Comparison of ENCODE assay signal across 8 mouse cellular contexts in the genomic region with DNA sequence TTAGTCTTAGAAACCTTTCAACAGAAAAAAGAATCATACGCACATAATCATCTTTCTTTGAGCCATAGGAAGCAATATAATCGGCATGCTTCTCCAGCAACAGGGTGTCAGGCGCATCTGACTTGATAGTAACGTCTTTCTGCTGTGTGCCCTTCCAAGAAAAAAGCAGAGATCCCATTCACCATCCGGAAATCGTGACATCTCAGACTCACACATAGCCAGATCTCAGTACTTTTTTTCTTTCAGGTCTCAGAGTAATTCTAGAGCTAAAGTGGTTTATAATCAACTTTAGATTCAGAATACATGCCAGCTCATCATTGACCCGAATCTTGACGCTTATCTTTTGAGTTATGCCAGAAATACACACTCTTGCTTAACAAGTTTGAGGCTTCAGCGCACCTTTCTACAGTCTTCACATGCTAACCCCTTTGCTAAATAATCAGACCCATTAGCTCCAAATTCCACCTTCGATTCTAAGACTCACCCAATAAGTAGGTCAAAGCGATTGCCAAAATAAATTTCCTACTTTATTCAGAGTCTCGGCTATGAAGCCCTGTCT. TPM values are rescaled to one million over a fixed set of nuclear protein-coding genes. Genes with fewer than 3 reads are reported as not detected.
A peak's percentile ranks its signal among the peaks of the same experiment; 100 is the strongest.
DNase-seq lines count a peak whose midpoint lies in the region; ATAC-seq and TF ChIP-seq lines count a peak whose summit lies in the region.

No protein-coding gene starts in this region.

- no peak for TF ChIP-seq CTCF in G1E (IDR thresholded peaks at IDR 0.05; ENCODE audit: low read depth, low read length)

- H3K79me2 ChIP-seq in macrophage (ENCODE audit: inconsistent target): peaks cover 53% of the 10 kb centered on the region

- peaks cover 45% of the 10 kb centered on the region for H3K4me1 ChIP-seq in heart, embryonic 15.5 days (replicated peaks)
- H3K4me1 ChIP-seq in G1E (ENCODE audit: insufficient read depth, low read depth, low read length): peaks cover 42% of the 10 kb centered on the region
- H3K4me1 ChIP-seq in forebrain, embryonic 15.5 days: peaks cover 35% of the 10 kb centered on the region

- intact Hi-C loops in heart, postnatal 10 days (cut with DNase I): loop anchor here (2.0 kb wide), 1 partner anchor 31 kb away; no protein-coding TSS in a partner anchor

- H3K27me3 ChIP-seq in heart, embryonic 15.5 days: no peaks in the 10 kb centered on the region
- no peaks in the 10 kb centered on the region for H3K27me3 ChIP-seq in G1E (ENCODE audit: insufficient read depth, low read length)
- H3K27me3 ChIP-seq in forebrain, embryonic 15.5 days: no peaks in the 10 kb centered on the region

- H3K9ac ChIP-seq in heart, embryonic 15.5 days: peak overlapping the region; percentile 96
- peak overlapping the region; percentile 95 for H3K9ac ChIP-seq in forebrain, embryonic 15.5 days (replicated peaks)

- H3K4me2 ChIP-seq in heart, embryonic 15.5 days: peak overlapping the region; percentile 69
- peak overlapping the region; percentile 55 for H3K4me2 ChIP-seq in forebrain, embryonic 15.5 days (replicated peaks)

- H3K27ac ChIP-seq in heart, embryonic 15.5 days: peak overlapping the region; percentile 92
- H3K27ac ChIP-seq in forebrain, embryonic 15.5 days (replicated peaks): peak overlapping the region; percentile 90
- H3K27ac ChIP-seq in macrophage: peak overlapping the region; percentile 72

- WGBS in heart, embryonic 15.5 days: 1% methylated on average over 12 of the region's 12 CpGs
- WGBS in forebrain, embryonic 15.5 days: 4% methylated on average over 12 of the region's 12 CpGs
- 10% methylated on average over 12 of the region's 12 CpGs for whole genome bisulfite sequencing in macrophage (ENCODE audit: missing documents)

- peaks cover 37% of the 10 kb centered on the region for H3K36me3 ChIP-seq in heart, embryonic 15.5 days
- H3K36me3 ChIP-seq in G1E (replicated peaks) (peaks cover 42% of the 10 kb centered on the region), macrophage (ENCODE audit: inconsistent target) (peaks cover 41% of the 10 kb centered on the region)
- H3K36me3 ChIP-seq in forebrain, embryonic 15.5 days: peaks cover 36% of the 10 kb centered on the region

- no peak for ATAC-seq in heart, embryonic 15.5 days (replicated peaks; ENCODE audit: insufficient number of reproducible peaks, insufficient read depth, low FRiP score, low read depth)
- ATAC-seq in G1E (ENCODE audit: extremely low read depth, insufficient number of reproducible peaks, low FRiP score, poor library complexity, severe bottlenecking): no peak
- no peak for ATAC-seq in forebrain, embryonic 15.5 days (replicated peaks)

- no peaks in the 10 kb centered on the region for H3K9me3 ChIP-seq in heart, embryonic 15.5 days (replicated peaks)
- H3K9me3 ChIP-seq in G1E (replicated peaks): no peaks in the 10 kb centered on the region
- H3K9me3 ChIP-seq in forebrain, embryonic 15.5 days: no peaks in the 10 kb centered on the region

- peak overlapping the region; percentile 89 for H3K4me3 ChIP-seq in heart, embryonic 15.5 days
- H3K4me3 ChIP-seq in G1E (ENCODE audit: low read depth, low read length) (peak overlapping the region; percentile 97), macrophage (ENCODE audit: inconsistent target) (peak overlapping the region; percentile 85)
- H3K4me3 ChIP-seq in forebrain, embryonic 15.5 days: peak overlapping the region; percentile 87

- no peak for DNase-seq in heart, postnatal 10 days
- no peak for DNase-seq in G1E (ENCODE audit: low spot score)
- no peak for DNase-seq in left cerebral cortex, adult 18-20 months (ENCODE audit: low spot score in 2 of 2)
- DNase-seq in frontal cortex, adult 2 months (ENCODE audit: extremely low spot score in 1 of 2, low spot score in 1 of 2): no peak
- DNase-seq in adrenal gland, postnatal 10 days: no peak

RNA-seq across cellular contexts. Expression of gene Rabggtb, which starts 0.8 kb away (rescaled TPM):
- 47.5 and 53.4 TPM in 2 replicates for polyA plus RNA-seq in heart, embryonic 15.5 days (2015; fragmentation: Nextera tagmentation; extraction: Ambion mirVana)
- total RNA-seq in heart, postnatal 10 days (2021): 100 to 1,000 TPM; 102 to 110 TPM
- total RNA-seq in G1E (2014; fragmentation: Nextera tagmentation) (147 and 179 TPM in 2 replicates), G1E (2017) (227 and 242 TPM in 2 replicates)
- polyA plus RNA-seq in G1E (2012) (26.7 and 30.3 TPM in 2 replicates), macrophage (2018) (43.2 to 56.8 TPM (median 47.0 TPM) in 3 replicates)
- 44.0 and 47.0 TPM in 2 replicates for polyA plus RNA-seq in forebrain, embryonic 15.5 days (2015; fragmentation: Nextera tagmentation; extraction: Ambion mirVana)
- 100 to 1,000 TPM in 4 of 26 experiments, 10 to 100 TPM in 22; 38.2 to 122 (median 72.1) TPM for total RNA-seq in macrophage (2018; cell fraction: chromatin; rRNA removed)
- 10 to 100 TPM; 22.0 to 47.2 (median 39.2) TPM for total RNA-seq in macrophage (2018; cell fraction: cytosol; rRNA removed)
- 100 to 1,000 TPM in 1 of 26 experiments, 10 to 100 TPM in 25; 35.0 to 137 (median 56.3) TPM for total RNA-seq in macrophage (2018; cell fraction: nucleus; rRNA removed)
- total RNA-seq in left cerebral cortex, adult 18-20 months (2021): 10 to 100 TPM; 69.3 to 71.3 TPM
- 66.9 and 73.9 TPM in 2 replicates for polyA plus RNA-seq in frontal cortex, adult 2 months (2012; rRNA removed)
- 10 to 100 TPM; 79.4 to 82.2 TPM for total RNA-seq in adrenal gland, postnatal 10 days (2021)

RNA-seq across cellular contexts. Expression of gene Msh4, which starts 6.0 kb away (rescaled TPM):
- polyA plus RNA-seq in heart, embryonic 15.5 days (2015; fragmentation: Nextera tagmentation; extraction: Ambion mirVana): 0.09 and 0.14 TPM in 2 replicates
- under 1 TPM; 0.20 to 0.22 TPM for total RNA-seq in heart, postnatal 10 days (2021)
- 0.19 and 0.45 TPM in 2 replicates for total RNA-seq in G1E (2014; fragmentation: Nextera tagmentation)
- total RNA-seq in G1E (2017): 0.46 and 0.49 TPM in 2 replicates
- polyA plus RNA-seq in G1E (2012): not detected in 2 replicates
- 0.15 and 0.27 TPM in 2 replicates for polyA plus RNA-seq in forebrain, embryonic 15.5 days (2015; fragmentation: Nextera tagmentation; extraction: Ambion mirVana)
- total RNA-seq in macrophage (2018; cell fraction: chromatin; rRNA removed): 1 to 10 TPM in 11 of 26 experiments, under 1 TPM in 15; 0.25 to 2.4 (median 0.86) TPM
- under 1 TPM in 4 of 26 experiments, not detected in 22; 0.05 to 0.15 (median 0.07) TPM for total RNA-seq in macrophage (2018; cell fraction: cytosol; rRNA removed)
- 1 to 10 TPM in 1 of 26 experiments, under 1 TPM in 23, not detected in 2; 0.24 to 1.1 (median 0.55) TPM for total RNA-seq in macrophage (2018; cell fraction: nucleus; rRNA removed)
- not detected in 3 replicates for polyA plus RNA-seq in macrophage (2018)
- under 1 TPM; 0.14 to 0.28 TPM for total RNA-seq in left cerebral cortex, adult 18-20 months (2021)
- polyA plus RNA-seq in frontal cortex, adult 2 months (2012; rRNA removed): 0.04 and 0.06 TPM in 2 replicates
- under 1 TPM; 0.21 to 0.24 TPM for total RNA-seq in adrenal gland, postnatal 10 days (2021)

RNA-seq across cellular contexts. Expression of gene Acadm, which starts 32.5 kb away (rescaled TPM):
- polyA plus RNA-seq in heart, embryonic 15.5 days (2015; fragmentation: Nextera tagmentation; extraction: Ambion mirVana): 236 and 304 TPM in 2 replicates
- 100 to 1,000 TPM; 859 to 893 TPM for total RNA-seq in heart, postnatal 10 days (2021)
- total RNA-seq in G1E (2014; fragmentation: Nextera tagmentation) (89.2 and 89.9 TPM in 2 replicates), G1E (2017) (212 and 260 TPM in 2 replicates)
- polyA plus RNA-seq in G1E (2012) (6.4 and 8.3 TPM in 2 replicates), macrophage (2018) (59.8 to 139 TPM (median 60.2 TPM) in 3 replicates)
- 38.9 and 41.4 TPM in 2 replicates for polyA plus RNA-seq in forebrain, embryonic 15.5 days (2015; fragmentation: Nextera tagmentation; extraction: Ambion mirVana)
- 100 to 1,000 TPM in 5 of 26 experiments, 10 to 100 TPM in 21; 11.6 to 164 (median 58.3) TPM for total RNA-seq in macrophage (2018; cell fraction: chromatin; rRNA removed)
- total RNA-seq in macrophage (2018; cell fraction: cytosol; rRNA removed): 10 to 100 TPM; 30.7 to 64.4 (median 43.7) TPM
- 100 to 1,000 TPM in 2 of 26 experiments, 10 to 100 TPM in 24; 17.4 to 127 (median 36.5) TPM for total RNA-seq in macrophage (2018; cell fraction: nucleus; rRNA removed)
- total RNA-seq in left cerebral cortex, adult 18-20 months (2021): 10 to 100 TPM; 39.9 to 41.1 TPM
- polyA plus RNA-seq in frontal cortex, adult 2 months (2012; rRNA removed): 81.7 and 90.0 TPM in 2 replicates
- 1,000 to 10,000 TPM; 1,259 to 1,274 TPM for total RNA-seq in adrenal gland, postnatal 10 days (2021)
